Mouse (Mus musculus) kidney, postnatal 0 days (tissue): Measurements from ENCODE around the gene Gm11273. TPM values are rescaled to one million over a fixed set of nuclear protein-coding genes. Genes with fewer than 3 reads are reported as not detected.
"Not testable (repeated sequence)": the region's sequence is repeated elsewhere in the genome, so short reads cannot be mapped to it uniquely, and the experiment has no call there.

Experiments
- ATAC-seq: fragments of 200-750 bp; cut with Nextera tagmentation; replicated peaks from 2 replicates; pipeline ENCODE4 v1.8.0; 2017; ENCODE audit warnings: low read depth, moderate number of reproducible peaks, moderate TSS enrichment, moderate library complexity; ENCODE audit not compliant: low FRiP score
- DNase-seq: peaks from one replicate; pipeline ENCODE4 v3.0.0-alpha.2; 2016; ENCODE audit warnings: low spot score
- H3K27ac ChIP-seq: fragments of 300-500 bp; sonication (generic); 2 replicates; pipeline ENCODE4 v1.5.1; 2014; ENCODE audit warnings: mild to moderate bottlenecking
- H3K27me3 ChIP-seq: fragments of 300-500 bp; sonication (generic); 2 replicates; pipeline ENCODE4 v1.6.1; 2014; ENCODE audit warnings: low read length, mixed read lengths; ENCODE audit not compliant: insufficient read depth
- H3K36me3 ChIP-seq: fragments of 300-500 bp; sonication (generic); 2 replicates; pipeline ENCODE4 v1.6.1; 2014; ENCODE audit warnings: low read length, mixed read lengths; ENCODE audit not compliant: insufficient read depth
- H3K4me1 ChIP-seq: fragments of 300-500 bp; sonication (generic); replicated peaks from 2 replicates; pipeline ENCODE4 v1.6.1; 2014; ENCODE audit warnings: antibody characterized with exemption, low read length, mixed read lengths; ENCODE audit not compliant: insufficient read depth
- H3K4me2 ChIP-seq: fragments of 300-500 bp; sonication (generic); 2 replicates; pipeline ENCODE4 v1.6.1; 2014; ENCODE audit warnings: mild to moderate bottlenecking, low read length, moderate library complexity, mixed read lengths
- H3K4me3 ChIP-seq: fragments of 300-500 bp; sonication (generic); replicated peaks from 2 replicates; pipeline ENCODE4 v1.5.1; 2014; ENCODE audit warnings: low read depth, low read length
- H3K9ac ChIP-seq: fragments of 300-500 bp; sonication (generic); 2 replicates; pipeline ENCODE4 v1.6.1; 2014; ENCODE audit warnings: low read depth, low read length
- H3K9me3 ChIP-seq: fragments of 300-500 bp; sonication (generic); replicated peaks from 2 replicates; pipeline ENCODE4 v1.6.1; 2016; ENCODE audit warnings: low read length, inconsistent platforms, mixed read lengths
- CTCF ChIP-seq: IDR thresholded peaks from 2 replicates; pipeline ENCODE4 v1.5.1; 2016; ENCODE audit warnings: antibody characterized with exemption, low read depth, mild to moderate bottlenecking, moderate library complexity
- WGBS: fragments of 180-500 bp; shearing (Covaris S2); extraction: QIAGEN DNeasy Blood & Tissue Kit; methylation state at CpG from one replicate; pipeline ENCODE4 v1.1.7; 2014; 5-methylcytosine and 5-hydroxymethylcytosine counted together
- polyA plus RNA-seq: library from polyadenylated mRNA; unstranded; fragments of >200 nt; fragmentation: Nextera tagmentation; extraction: Ambion mirVana; gene quantifications from 2 replicates; pipeline ENCODE4 v1.2.1, GENCODE M21; 2015

The Gm11273 gene
- polyA plus RNA-seq, 1 experiment from 2014 or later, result 18.1 TPM

- H3K36me3 ChIP-seq, result no peaks in the 10 kb centered on the region
- DNase-seq (peak; percentile 94), ATAC-seq (peak; percentile 99)
- H3K4me3 ChIP-seq, result peak overlapping the region; percentile 66
- no peak for TF ChIP-seq CTCF
- peak overlapping the region; percentile 55 for H3K4me2 ChIP-seq
- H3K9me3 ChIP-seq, result no peaks in the 10 kb centered on the region
- peak overlapping the region; percentile 81 for H3K27ac ChIP-seq
- 1% methylated on average over 21 of the region's 21 CpGs for WGBS
- no peaks in the 10 kb centered on the region for H3K27me3 ChIP-seq
- peak overlapping the region; percentile 65 for H3K9ac ChIP-seq
- H3K4me1 ChIP-seq, result no peaks in the 10 kb centered on the region
These were observed 5.0 kb upstream of the Gm11273 start for GRCm38 (mm10) chr13:21506221-21506649.

- Histone ChIP-seq H3K9me3 (no peaks in the 10 kb centered on the region), H3K9ac (no peak overlapping the region), H3K27me3 (no peaks in the 10 kb centered on the region), H3K4me2 (no peak overlapping the region), H3K4me3 (no peak overlapping the region), H3K27ac (no peak overlapping the region), H3K4me1 (no peaks in the 10 kb centered on the region), H3K36me3 (no peaks in the 10 kb centered on the region)
- 85% methylated on average over 5 of the region's 5 CpGs for WGBS
- TF ChIP-seq CTCF, result no peak
- ATAC-seq (no peak), DNase-seq (no peak)
These were observed 1.1 kb upstream of the Gm11273 start for GRCm38 (mm10) chr13:21502296-21502695.

- 93% methylated on average over 21 of the region's 21 CpGs for WGBS
- no peaks in the 10 kb centered on the region for H3K27me3 ChIP-seq
- H3K9me3 ChIP-seq, result no peaks in the 10 kb centered on the region
- no peak for ATAC-seq
- DNase-seq, result no peak
- TF ChIP-seq CTCF, result no peak
- no peaks in the 10 kb centered on the region for H3K4me1 ChIP-seq
- H3K4me2 ChIP-seq, result no peak within 1 kb of the TSS
- H3K9ac ChIP-seq, result no peak within 1 kb of the TSS
- no peak within 1 kb of the TSS for H3K4me3 ChIP-seq
- H3K36me3 ChIP-seq, result no peaks in the 10 kb centered on the region
- no peak within 1 kb of the TSS for H3K27ac ChIP-seq
These were observed 6.1 kb downstream of the Gm11273 start, which contains the start of gene AK157302 for GRCm38 (mm10) chr13:21495080-21495479. AK157302 (plus strand) TSS chr13:21495223.

- ATAC-seq, result no peak
- no peak for DNase-seq
- Histone ChIP-seq H3K36me3 (no peaks in the 10 kb centered on the region), H3K27me3 (no peaks in the 10 kb centered on the region), H3K4me1 (no peaks in the 10 kb centered on the region), H3K4me3 (no peak overlapping the region), H3K4me2 (no peak overlapping the region), H3K27ac (no peak overlapping the region), H3K9me3 (no peaks in the 10 kb centered on the region), H3K9ac (no peak overlapping the region)
- no peak for TF ChIP-seq CTCF
- WGBS, result 93% methylated on average over 5 of the region's 5 CpGs
These were observed 8.4 kb downstream of the Gm11273 start for GRCm38 (mm10) chr13:21492847-21493246.

- WGBS, result 88% methylated on average over 1 of the region's 1 CpGs
- H3K4me3 ChIP-seq, result no peak overlapping the region
- H3K4me1 ChIP-seq, result no peaks in the 10 kb centered on the region
- DNase-seq, result no peak
- H3K27me3 ChIP-seq, result no peaks in the 10 kb centered on the region
- no peak overlapping the region for H3K27ac ChIP-seq
- H3K9ac ChIP-seq, result no peak overlapping the region
- no peak for TF ChIP-seq CTCF
- ATAC-seq, result no peak
- H3K9me3 ChIP-seq, result no peaks in the 10 kb centered on the region
- H3K36me3 ChIP-seq, result no peaks in the 10 kb centered on the region
- no peak overlapping the region for H3K4me2 ChIP-seq
These were observed 14.3 kb downstream of the Gm11273 start for GRCm38 (mm10) chr13:21486881-21487280.

GRCm38 (mm10) chr13:21478759-21479670 is 22.2 kb downstream of the Gm11273 start, which contains the start of the genes Zkscan4 and Gm10065:
Zkscan4 (plus strand) TSS chr13:21478907.
Gm10065 (minus strand) TSS chr13:21479441.
- TF ChIP-seq CTCF, result peak; percentile 27; the same call in 1 of the 2 replicates
- Histone ChIP-seq H3K27ac (peak within 1 kb of the TSS; percentile 88), H3K9ac (peak within 1 kb of the TSS; percentile 64; the same call in 1 of the 2 replicates), H3K4me3 (peak within 1 kb of the TSS; percentile 60), H3K4me2 (peak within 1 kb of the TSS; percentile 74)
- H3K9me3 ChIP-seq, H3K27me3 ChIP-seq, H3K4me1 ChIP-seq, H3K36me3 ChIP-seq: not testable (repeated sequence)
- ATAC-seq, result peak; percentile 85
- DNase-seq, result peak; percentile 88
- WGBS, result 3% methylated on average over 28 of the region's 31 CpGs
